Mouse (Mus musculus) heart, embryonic 12.5 days (tissue): ENCODE measurements around the gene Ahnak. TPM values are rescaled to one million over a fixed set of nuclear protein-coding genes. Genes with fewer than 3 reads are reported as not detected.

Source experiments
- ATAC-seq: fragments of 200-750 bp; cut with Nextera tagmentation; 2 replicates; pipeline ENCODE4 v1.8.0; 2017; ENCODE audit warnings: moderate TSS enrichment, moderate library complexity; ENCODE audit not compliant: insufficient number of reproducible peaks, low FRiP score
- H3K27ac ChIP-seq: fragments of 300-500 bp; sonication (generic); 2 replicates; pipeline ENCODE4 v1.5.1; 2016; ENCODE audit warnings: mild to moderate bottlenecking, moderate library complexity; ENCODE audit not compliant: poor library complexity, severe bottlenecking
- H3K27me3 ChIP-seq: fragments of 300-500 bp; sonication (generic); replicated peaks from 2 replicates; pipeline ENCODE4 v1.6.1; 2016; ENCODE audit warnings: mild to moderate bottlenecking, moderate library complexity
- H3K36me3 ChIP-seq: fragments of 300-500 bp; sonication (generic); 2 replicates; pipeline ENCODE4 v1.6.1; 2016; ENCODE audit warnings: mild to moderate bottlenecking, moderate library complexity
- H3K4me1 ChIP-seq: fragments of 300-500 bp; sonication (generic); replicated peaks from 2 replicates; pipeline ENCODE4 v1.6.1; 2016; ENCODE audit warnings: mild to moderate bottlenecking
- H3K4me2 ChIP-seq: fragments of 300-500 bp; sonication (generic); 2 replicates; pipeline ENCODE4 v1.6.1; 2016; ENCODE audit warnings: mild to moderate bottlenecking, moderate library complexity
- H3K4me3 ChIP-seq: fragments of 300-500 bp; sonication (generic); 2 replicates; pipeline ENCODE4 v1.5.1; 2016; ENCODE audit warnings: mild to moderate bottlenecking
- H3K9ac ChIP-seq: fragments of 300-500 bp; sonication (generic); 2 replicates; pipeline ENCODE4 v1.6.1; 2016; ENCODE audit warnings: mild to moderate bottlenecking, moderate library complexity
- H3K9me3 ChIP-seq: fragments of 300-500 bp; sonication (generic); replicated peaks from 2 replicates; pipeline ENCODE4 v1.6.1; 2016; ENCODE audit warnings: mild to moderate bottlenecking, moderate library complexity
- WGBS: fragments of 180-500 bp; shearing (Covaris S2); methylation state at CpG from one replicate; pipeline ENCODE4 v1.1.7; 2016; 5-methylcytosine and 5-hydroxymethylcytosine counted together
- polyA plus RNA-seq: library from polyadenylated mRNA; unstranded; fragments of >200 nt; fragmentation: Nextera tagmentation; extraction: Ambion mirVana; gene quantifications from 2 replicates; pipeline ENCODE4 v1.2.1, GENCODE M21; 2016

Ahnak gene
- polyA plus RNA-seq, 1 experiment from 2014 or later: 27.1 TPM

DNA sequence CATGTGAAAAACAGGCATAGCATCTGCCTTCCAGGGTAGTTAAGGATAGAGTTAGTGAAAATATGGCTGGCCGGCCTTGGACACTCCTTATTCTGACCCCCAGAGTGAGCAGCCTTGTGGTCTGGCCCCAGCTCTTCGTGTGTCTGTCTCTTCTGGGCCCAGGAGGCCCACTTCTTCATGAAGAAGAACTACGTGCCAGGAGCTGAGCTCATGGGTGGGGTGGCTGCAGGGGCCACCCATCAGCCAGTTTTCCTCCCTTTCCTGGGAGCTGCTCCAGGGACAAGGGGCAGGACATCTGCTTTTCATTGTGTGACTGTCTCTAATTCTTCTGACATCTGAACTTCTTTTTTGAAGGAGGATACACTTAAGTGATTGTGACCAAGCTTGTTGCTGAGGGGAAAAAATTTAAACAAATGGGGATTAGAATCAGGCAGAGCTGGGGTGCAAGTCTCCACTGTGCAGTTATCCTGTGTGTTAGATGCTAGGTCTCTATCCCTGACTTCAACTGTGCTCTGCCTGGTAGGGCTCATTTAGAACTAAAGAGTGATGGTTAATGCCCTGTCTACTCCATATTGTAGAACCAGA is 116.1 kb downstream of the Ahnak start:
- Histone ChIP-seq H3K36me3 (no peaks in the 10 kb centered on the region), H3K4me2 (no peak overlapping the region), H3K9ac (no peak overlapping the region), H3K4me3 (no peak overlapping the region), H3K9me3 (no peaks in the 10 kb centered on the region), H3K4me1 (peaks cover 21% of the 10 kb centered on the region), H3K27me3 (no peaks in the 10 kb centered on the region), H3K27ac (no peak overlapping the region)
- no peak for ATAC-seq
- 70% methylated on average over 3 of the region's 3 CpGs for WGBS

DNA sequence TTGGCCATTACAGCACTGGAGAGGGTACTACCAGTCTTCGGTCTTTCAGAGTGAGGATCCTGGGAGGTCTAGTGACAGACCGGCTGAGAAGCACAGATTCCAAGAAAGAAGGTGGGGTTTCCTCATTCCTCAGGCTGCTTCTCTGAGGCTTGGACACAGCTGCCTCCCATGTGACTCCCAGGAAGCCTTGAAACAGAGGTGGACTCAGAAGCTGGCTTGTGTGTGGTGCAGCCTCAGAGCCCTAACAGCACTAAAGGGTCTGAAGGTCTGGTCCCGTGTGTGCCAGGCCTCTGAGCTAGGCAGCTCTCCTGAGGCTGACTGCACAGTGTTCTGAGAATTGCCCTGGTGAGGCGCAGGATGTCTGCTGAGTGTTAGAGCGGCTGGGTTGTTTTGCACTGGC is 117.0 kb downstream of the Ahnak start:
- H3K27me3 ChIP-seq: no peaks in the 10 kb centered on the region
- WGBS: 48% methylated on average over 5 of the region's 5 CpGs
- ATAC-seq: no peak; the same call in 1 of the 2 replicates
- peaks cover 21% of the 10 kb centered on the region for H3K4me1 ChIP-seq
- no peak overlapping the region for H3K4me2 ChIP-seq
- no peaks in the 10 kb centered on the region for H3K9me3 ChIP-seq
- no peak overlapping the region for H3K9ac ChIP-seq
- no peaks in the 10 kb centered on the region for H3K36me3 ChIP-seq
- no peak overlapping the region for H3K4me3 ChIP-seq
- H3K27ac ChIP-seq: peak overlapping the region; percentile 50

DNA sequence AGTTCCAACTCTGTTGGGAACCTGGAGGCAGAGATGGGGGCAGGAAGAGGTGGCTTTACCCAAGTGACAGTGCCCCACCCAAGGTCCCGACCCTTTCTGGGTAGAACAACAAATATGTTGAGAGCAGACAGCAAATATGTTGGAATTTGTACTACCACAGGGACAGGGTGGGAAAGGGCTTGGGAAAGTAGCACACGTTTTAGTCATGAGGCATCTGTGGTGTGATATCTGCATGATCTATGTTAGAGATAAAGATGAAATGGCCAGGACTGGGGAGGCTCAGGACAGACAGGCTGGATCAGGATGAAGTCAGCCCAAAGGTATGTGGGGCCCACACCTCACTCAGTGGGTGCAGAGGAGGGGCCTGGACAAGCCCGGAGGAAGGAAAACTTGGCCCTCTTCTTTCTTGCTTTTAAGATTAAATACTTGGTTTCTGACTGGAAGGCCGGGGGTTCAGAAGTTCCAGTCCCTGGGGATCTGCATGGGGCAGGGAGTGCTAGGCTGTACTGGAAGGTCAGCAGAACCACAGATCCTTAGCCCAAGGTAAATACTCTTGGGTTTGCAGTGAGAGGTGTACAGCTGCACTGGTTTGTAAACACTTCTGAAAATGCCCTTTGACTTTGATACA is 117.8 kb downstream of the Ahnak start:
- no peak overlapping the region for H3K9ac ChIP-seq
- H3K4me3 ChIP-seq: no peak overlapping the region
- H3K27me3 ChIP-seq: no peaks in the 10 kb centered on the region
- WGBS: 16% methylated on average over 4 of the region's 4 CpGs
- H3K4me2 ChIP-seq: no peak overlapping the region
- peak; percentile 48; the same call in 1 of the 2 replicates for ATAC-seq
- H3K36me3 ChIP-seq: no peaks in the 10 kb centered on the region
- H3K4me1 ChIP-seq: peaks cover 21% of the 10 kb centered on the region
- H3K9me3 ChIP-seq: no peaks in the 10 kb centered on the region
- H3K27ac ChIP-seq: peak overlapping the region; percentile 50

DNA sequence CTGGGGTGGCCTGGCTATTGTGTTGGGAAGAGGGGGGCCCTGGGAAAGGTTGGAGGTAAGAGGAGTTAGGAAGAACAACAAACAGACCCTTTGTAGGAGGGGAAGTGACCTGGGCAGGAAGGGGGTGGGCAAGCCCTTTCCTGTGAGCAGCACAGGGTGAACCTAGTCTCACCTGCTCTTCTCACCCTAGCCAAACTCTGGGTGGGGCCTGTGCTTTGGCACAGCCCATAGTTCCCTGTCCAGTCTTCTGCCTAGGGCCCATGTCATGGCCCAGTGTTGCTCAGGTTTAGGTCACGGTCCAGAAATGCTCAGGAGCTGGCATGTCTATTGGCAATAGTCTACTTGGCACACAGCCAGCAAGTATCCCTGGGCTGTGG is 118.3 kb downstream of the Ahnak start:
- ATAC-seq: peak; percentile 23; the same call in 1 of the 2 replicates
- 71% methylated on average over 1 of the region's 1 CpGs for WGBS
- no peaks in the 10 kb centered on the region for H3K9me3 ChIP-seq
- H3K27me3 ChIP-seq: no peaks in the 10 kb centered on the region
- 0 out of 2 replicates have a peak overlapping the region, but pooled peaks have one; percentile 2 for H3K9ac ChIP-seq
- no peaks in the 10 kb centered on the region for H3K36me3 ChIP-seq
- H3K4me1 ChIP-seq: peaks cover 24% of the 10 kb centered on the region
- H3K4me3 ChIP-seq: no peak overlapping the region
- H3K27ac ChIP-seq: peak overlapping the region; percentile 50; the same call in 1 of the 2 replicates
- no peak overlapping the region for H3K4me2 ChIP-seq

DNA sequence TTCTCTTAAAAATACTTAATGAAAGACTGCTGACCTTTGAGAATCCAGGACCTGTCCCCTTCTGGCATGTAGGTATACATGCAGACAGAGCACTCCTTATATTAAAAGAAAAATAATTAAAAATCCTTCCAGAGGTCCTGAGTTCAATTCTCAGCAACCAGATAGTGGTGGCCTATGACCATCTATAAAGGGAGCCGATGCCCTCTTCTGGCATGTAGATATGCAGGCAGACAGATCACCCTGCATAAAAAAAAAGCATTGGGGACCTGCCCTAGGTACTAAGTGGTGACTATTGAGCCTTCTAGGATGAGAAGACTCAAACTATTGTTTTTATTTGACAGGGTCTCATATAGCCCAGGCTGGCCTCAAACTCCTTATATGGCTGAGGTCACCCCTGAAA is 119.5 kb downstream of the Ahnak start:
- no peak for ATAC-seq
- Histone ChIP-seq H3K9ac (no peak overlapping the region), H3K4me1 (peaks cover 24% of the 10 kb centered on the region), H3K27ac (no peak overlapping the region), H3K4me2 (no peak overlapping the region), H3K4me3 (no peak overlapping the region), H3K9me3 (no peaks in the 10 kb centered on the region), H3K36me3 (peaks cover 10% of the 10 kb centered on the region), H3K27me3 (no peaks in the 10 kb centered on the region)
- 84% methylated on average over 1 of the region's 1 CpGs for WGBS

DNA sequence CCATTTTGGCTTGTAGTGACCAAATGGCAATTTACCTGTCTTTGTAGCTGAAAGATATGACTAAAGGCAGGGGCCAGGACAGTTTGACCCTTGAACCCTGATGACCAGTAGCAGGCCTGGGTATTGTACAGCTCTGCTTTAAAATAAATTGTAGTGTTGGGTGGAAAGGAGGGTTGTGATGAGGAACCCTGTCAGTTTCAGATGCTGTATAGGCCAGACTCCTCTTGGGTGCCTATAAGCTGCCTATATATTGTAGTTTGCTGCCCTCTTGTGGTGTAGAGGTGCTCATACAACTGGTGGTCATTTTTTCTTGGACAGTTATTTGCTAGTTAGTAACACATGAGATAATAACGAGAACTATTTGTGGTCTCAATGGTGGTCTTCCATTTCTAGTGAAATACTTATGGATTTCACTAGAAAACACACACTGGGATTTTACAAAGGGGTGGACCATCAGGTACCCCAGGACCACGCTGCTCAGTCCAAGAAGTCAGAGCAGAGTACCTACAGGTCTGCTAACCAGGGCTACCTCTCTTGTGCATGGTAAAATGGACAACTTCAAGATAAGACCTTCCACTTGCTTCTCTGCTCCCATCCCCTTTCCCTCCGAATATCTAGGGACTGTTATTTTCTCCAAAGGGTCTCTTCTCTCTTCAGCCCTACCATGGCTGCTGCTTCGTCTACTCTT is 121.2 kb downstream of the Ahnak start:
- peaks cover 24% of the 10 kb centered on the region for H3K4me1 ChIP-seq
- WGBS: 47% methylated on average over 4 of the region's 4 CpGs
- no peaks in the 10 kb centered on the region for H3K9me3 ChIP-seq
- H3K27ac ChIP-seq: no peak overlapping the region
- no peak overlapping the region for H3K4me2 ChIP-seq
- H3K27me3 ChIP-seq: no peaks in the 10 kb centered on the region
- peaks cover 16% of the 10 kb centered on the region for H3K36me3 ChIP-seq
- no peak overlapping the region for H3K4me3 ChIP-seq
- H3K9ac ChIP-seq: no peak overlapping the region
- ATAC-seq: peak; percentile 40; the same call in 1 of the 2 replicates

DNA sequence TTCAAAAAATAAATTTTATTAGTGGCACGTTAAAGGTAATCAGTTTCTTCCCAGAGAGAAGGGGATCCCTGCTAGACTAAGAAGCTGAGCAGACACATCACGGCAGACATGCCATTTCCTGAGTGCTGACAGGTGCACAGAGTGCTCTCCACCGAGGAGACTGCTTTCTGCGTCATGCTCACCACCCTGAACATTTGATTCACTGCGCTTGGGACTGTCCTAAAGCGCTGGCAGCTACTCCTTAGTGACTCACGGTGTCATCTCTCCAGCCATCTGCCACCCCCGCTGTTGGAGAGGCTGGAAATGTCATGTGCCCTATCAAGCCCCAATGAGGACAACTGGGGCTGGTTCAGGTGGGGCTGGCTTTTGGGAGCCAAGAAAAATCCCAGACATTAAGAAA is 123.0 kb downstream of the Ahnak start:
- WGBS: 36% methylated on average over 8 of the region's 8 CpGs
- H3K4me2 ChIP-seq: no peak overlapping the region
- no peak overlapping the region for H3K4me3 ChIP-seq
- peaks cover 12% of the 10 kb centered on the region for H3K4me1 ChIP-seq
- no peak overlapping the region for H3K9ac ChIP-seq
- H3K9me3 ChIP-seq: no peaks in the 10 kb centered on the region
- H3K27ac ChIP-seq: no peak overlapping the region
- H3K27me3 ChIP-seq: no peaks in the 10 kb centered on the region
- no peak for ATAC-seq
- H3K36me3 ChIP-seq: peaks cover 16% of the 10 kb centered on the region

DNA sequence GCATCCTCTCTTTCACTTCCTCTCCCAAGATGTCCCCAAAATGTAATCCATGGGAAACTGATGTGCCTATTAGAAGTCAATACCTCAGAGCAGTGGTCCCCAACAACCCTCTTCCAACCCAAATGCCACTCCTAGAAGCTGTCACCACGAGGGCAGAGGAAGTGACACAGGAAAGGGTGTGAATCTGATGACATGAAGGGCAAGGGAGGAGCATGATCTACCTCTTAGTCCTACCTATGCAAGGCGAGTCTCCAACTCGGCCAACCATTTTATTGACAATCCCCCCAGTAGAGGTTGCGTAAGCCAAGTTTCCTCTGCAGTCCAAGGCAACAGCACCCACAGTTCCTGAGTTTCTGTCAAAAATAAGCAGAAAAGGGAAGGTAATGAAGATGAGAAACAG is 127.2 kb downstream of the Ahnak start:
- no peak overlapping the region for H3K27ac ChIP-seq
- no peak overlapping the region for H3K4me3 ChIP-seq
- 73% methylated on average over 4 of the region's 4 CpGs for WGBS
- H3K27me3 ChIP-seq: no peaks in the 10 kb centered on the region
- no peak for ATAC-seq
- no peak overlapping the region for H3K4me2 ChIP-seq
- H3K36me3 ChIP-seq: peaks cover 16% of the 10 kb centered on the region
- H3K9ac ChIP-seq: no peak overlapping the region
- H3K9me3 ChIP-seq: no peaks in the 10 kb centered on the region
- peaks cover 12% of the 10 kb centered on the region for H3K4me1 ChIP-seq

DNA sequence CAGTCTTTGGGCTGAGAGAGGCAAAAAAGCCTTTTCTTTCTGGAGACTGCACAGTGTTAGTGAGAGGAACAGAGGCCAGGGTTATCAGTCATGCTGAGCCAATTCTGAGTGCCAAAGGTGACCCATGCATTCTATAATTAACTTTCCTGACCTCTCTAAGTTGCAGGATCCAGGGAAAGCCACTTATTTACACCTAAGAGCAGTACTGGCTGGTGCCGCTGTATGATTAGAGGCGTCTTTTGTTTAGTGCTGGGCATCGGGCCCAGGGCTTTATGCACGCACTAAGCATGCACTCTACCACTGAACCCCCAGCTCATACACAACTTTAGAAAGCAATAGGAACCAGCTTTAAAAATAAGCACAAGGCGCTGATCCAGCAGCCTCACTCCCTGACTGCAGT is 128.2 kb downstream of the Ahnak start:
- Histone ChIP-seq H3K27ac (peak overlapping the region; percentile 64), H3K4me1 (peaks cover 10% of the 10 kb centered on the region), H3K4me3 (no peak overlapping the region), H3K9me3 (no peaks in the 10 kb centered on the region), H3K27me3 (no peaks in the 10 kb centered on the region), H3K36me3 (peaks cover 16% of the 10 kb centered on the region), H3K4me2 (peak overlapping the region; percentile 13; the same call in 1 of the 2 replicates), H3K9ac (no peak overlapping the region)
- ATAC-seq: peak; percentile 25; the same call in 1 of the 2 replicates
- WGBS: 49% methylated on average over 5 of the region's 5 CpGs

DNA sequence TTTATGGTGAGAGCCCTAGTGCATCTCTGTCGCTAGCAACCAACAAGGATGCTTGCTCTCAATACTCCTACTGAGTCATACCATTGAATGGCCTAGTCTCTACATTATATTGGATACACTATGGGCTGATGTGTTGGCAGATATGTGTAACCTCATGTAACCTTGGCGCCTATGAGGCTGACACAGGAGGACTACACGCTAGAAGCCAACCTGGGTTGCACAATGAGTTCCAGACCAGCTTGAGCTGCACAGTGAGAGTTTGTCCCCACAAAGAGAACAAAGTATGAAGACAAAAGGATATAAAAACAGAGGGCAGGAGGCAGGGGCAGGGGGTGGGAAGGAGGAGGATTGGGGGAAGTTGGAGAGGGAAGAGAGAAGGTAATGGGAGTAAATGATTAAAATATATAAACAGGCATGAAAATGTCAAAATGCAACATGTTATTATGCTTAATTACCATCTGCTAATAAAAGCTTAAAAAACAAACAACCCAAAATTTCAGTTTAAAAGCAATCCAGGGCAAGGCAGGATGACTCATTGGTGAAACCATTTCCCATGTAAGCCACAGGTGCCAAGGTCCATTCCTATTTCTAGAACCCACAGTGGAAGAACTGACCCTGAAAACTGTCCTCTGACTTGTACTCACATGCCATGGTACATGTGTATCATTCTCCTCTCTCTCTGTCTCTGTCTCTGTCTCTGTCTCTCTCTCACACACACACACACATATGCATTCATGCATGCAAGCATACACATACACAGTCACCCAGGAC is 130.8 kb downstream of the Ahnak start:
- Histone ChIP-seq H3K4me1 (peaks cover 9% of the 10 kb centered on the region), H3K9ac (no peak overlapping the region), H3K9me3 (no peaks in the 10 kb centered on the region), H3K27ac (no peak overlapping the region), H3K27me3 (no peaks in the 10 kb centered on the region), H3K4me2 (no peak overlapping the region), H3K4me3 (no peak overlapping the region), H3K36me3 (no peaks in the 10 kb centered on the region)
- ATAC-seq: no peak
- WGBS: 87% methylated on average over 3 of the region's 3 CpGs

DNA sequence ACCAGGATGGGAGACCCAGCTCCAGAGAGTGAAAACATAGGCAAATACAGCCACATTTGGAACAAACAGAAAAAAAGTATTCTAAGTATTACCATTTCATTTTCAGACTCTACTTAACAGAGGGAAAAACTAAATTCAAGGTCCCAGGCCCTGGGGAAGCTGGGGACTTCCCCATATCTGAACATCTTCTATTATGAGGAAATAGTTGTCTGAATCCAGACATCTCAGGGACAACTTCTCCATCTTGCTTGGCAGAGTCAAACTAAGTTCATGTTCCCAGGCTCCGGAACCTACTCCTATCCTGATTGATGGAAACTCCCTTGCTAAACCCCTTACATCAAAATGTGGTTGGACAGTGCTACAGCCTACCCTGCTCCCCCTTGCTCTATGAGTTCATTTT is 133.3 kb downstream of the Ahnak start:
- no peak overlapping the region for H3K4me3 ChIP-seq
- WGBS: 98% methylated on average over 1 of the region's 1 CpGs
- no peaks in the 10 kb centered on the region for H3K9me3 ChIP-seq
- H3K27me3 ChIP-seq: no peaks in the 10 kb centered on the region
- no peak overlapping the region for H3K4me2 ChIP-seq
- ATAC-seq: no peak
- peaks cover 4% of the 10 kb centered on the region for H3K4me1 ChIP-seq
- no peak overlapping the region for H3K9ac ChIP-seq
- peaks cover 6% of the 10 kb centered on the region for H3K36me3 ChIP-seq
- no peak overlapping the region for H3K27ac ChIP-seq
